Mouse (Mus musculus): Measurements from ENCODE around the gene Gm1110. TPM values are rescaled to one million over a fixed set of nuclear protein-coding genes. Genes with fewer than 3 reads are reported as not detected.

The Gm1110 gene
- polyA plus RNA-seq, 1 experiment from 2014 or later: not detected

Other genes starting within 250 kb of the Gm1110 start
- gene B3gat1, start 189.4 kb downstream of the Gm1110 start, polyA plus RNA-seq (2014; fragmentation: Nextera tagmentation; extraction: Ambion mirVana): 0.04 TPM in 1 of 2 replicates, not detected in the other
- 0.88 and 1.6 TPM in 2 replicates for gene Glb1l2, start 116.6 kb downstream of the Gm1110 start, polyA plus RNA-seq (2014; fragmentation: Nextera tagmentation; extraction: Ambion mirVana)
- gene Glb1l3, start 62.2 kb downstream of the Gm1110 start, polyA plus RNA-seq (2014; fragmentation: Nextera tagmentation; extraction: Ambion mirVana): not detected in 2 replicates
- 23.7 and 23.9 TPM in 2 replicates for gene Acad8, start 76.5 kb upstream of the Gm1110 start, polyA plus RNA-seq (2014; fragmentation: Nextera tagmentation; extraction: Ambion mirVana)
- 130 and 143 TPM in 2 replicates for gene Thyn1, start 76.6 kb upstream of the Gm1110 start, polyA plus RNA-seq (2014; fragmentation: Nextera tagmentation; extraction: Ambion mirVana)
- 29.2 and 31.7 TPM in 2 replicates for gene Vps26b, start 107.0 kb upstream of the Gm1110 start, polyA plus RNA-seq (2014; fragmentation: Nextera tagmentation; extraction: Ambion mirVana)
- gene Ncapd3, start 107.1 kb upstream of the Gm1110 start, polyA plus RNA-seq (2014; fragmentation: Nextera tagmentation; extraction: Ambion mirVana): 45.0 and 50.8 TPM in 2 replicates
- gene Jam3, start 232.3 kb upstream of the Gm1110 start, polyA plus RNA-seq (2014; fragmentation: Nextera tagmentation; extraction: Ambion mirVana): 26.3 and 31.6 TPM in 2 replicates

Measured in liver, embryonic 11.5 days (tissue).